Mouse (Mus musculus) small intestine, adult 2 months (tissue): ENCODE results near the gene Trap1a.

Experiments used
- CTCF ChIP-seq: fragments of 200-500 bp; IDR thresholded peaks from 2 replicates; pipeline ENCODE4 v1.5.1; 2012; ENCODE audit warnings: low read depth, mild to moderate bottlenecking, control low read depth, inconsistent platforms, low read length, moderate library complexity, mixed read lengths; ENCODE audit not compliant: insufficient replicate concordance, insufficient read length; ENCODE audit errors: extremely low read depth
- POLR2A ChIP-seq: fragments of 200-500 bp; IDR thresholded peaks from 2 replicates; pipeline ENCODE4 v1.6.1; 2012; ENCODE audit warnings: low read depth, mild to moderate bottlenecking, control low read depth, inconsistent platforms, low read length, moderate library complexity

DNA sequence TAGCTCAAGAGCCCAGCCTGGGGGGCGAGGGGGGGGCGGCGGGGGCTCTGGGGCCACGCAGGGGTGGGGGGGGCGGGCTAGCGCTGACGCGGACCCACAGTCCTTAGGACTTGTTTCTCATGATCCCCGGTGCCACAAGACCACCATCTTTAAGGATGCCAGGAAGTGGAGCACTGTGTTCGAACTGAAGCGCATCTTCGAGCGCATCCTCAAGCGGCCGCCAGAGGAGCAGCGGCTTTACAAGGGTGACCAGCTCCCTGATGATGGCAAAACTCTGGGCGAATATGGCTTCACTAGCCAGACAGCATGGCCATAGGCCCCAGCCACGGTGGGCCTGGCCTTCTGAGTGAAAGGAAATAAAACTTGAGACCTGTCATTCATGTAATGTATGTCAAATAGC lies 24.9 kb downstream of the Trap1a start:
- no peak for TF ChIP-seq CTCF
- TF ChIP-seq POLR2A = no peak
